Mouse (Mus musculus) midbrain, postnatal 0 days (tissue): ENCODE measurements around the gene Vip. TPM values are rescaled to one million over a fixed set of nuclear protein-coding genes. Genes with fewer than 3 reads are reported as not detected.

ENCODE experiments used
- ATAC-seq: fragments of 200-750 bp; cut with Nextera tagmentation; 2 replicates; pipeline ENCODE4 v1.8.0; 2017; ENCODE audit warnings: moderate number of reproducible peaks, mild to moderate bottlenecking, moderate TSS enrichment, moderate library complexity; ENCODE audit not compliant: low FRiP score
- DNase-seq: peaks from one replicate; pipeline ENCODE4 v3.0.0-alpha.2; 2015; ENCODE audit warnings: low spot score
- H3K27ac ChIP-seq: fragments of 300-500 bp; sonication (generic); 2 replicates; pipeline ENCODE4 v1.5.1; 2014; ENCODE audit warnings: low read depth, mild to moderate bottlenecking, low read length, mixed read lengths
- H3K27me3 ChIP-seq: fragments of 300-500 bp; sonication (generic); 2 replicates; pipeline ENCODE4 v1.6.1; 2014; ENCODE audit warnings: low read length, control low read depth, mixed read lengths; ENCODE audit not compliant: insufficient read depth
- H3K36me3 ChIP-seq: fragments of 300-500 bp; sonication (generic); 2 replicates; pipeline ENCODE4 v1.6.1; 2014; ENCODE audit warnings: low read length, control low read depth, mixed read lengths; ENCODE audit not compliant: insufficient read depth
- H3K4me1 ChIP-seq: fragments of 300-500 bp; sonication (generic); 2 replicates; pipeline ENCODE4 v1.6.1; 2014; ENCODE audit warnings: mild to moderate bottlenecking, control low read depth, antibody characterized with exemption, low read length, mixed read lengths; ENCODE audit not compliant: insufficient read depth
- H3K4me2 ChIP-seq: fragments of 300-500 bp; sonication (generic); 2 replicates; pipeline ENCODE4 v1.6.1; 2014; ENCODE audit warnings: low read depth, mild to moderate bottlenecking, low read length, mixed read lengths; ENCODE audit not compliant: poor library complexity, severe bottlenecking
- H3K4me3 ChIP-seq: fragments of 300-500 bp; sonication (generic); 2 replicates; pipeline ENCODE4 v1.5.1; 2014; ENCODE audit warnings: low read depth, mild to moderate bottlenecking, low read length, moderate library complexity
- H3K9ac ChIP-seq: fragments of 300-500 bp; sonication (generic); replicated peaks from 2 replicates; pipeline ENCODE4 v1.6.1; 2014; ENCODE audit warnings: mild to moderate bottlenecking, low read length, moderate library complexity, mixed read lengths; ENCODE audit not compliant: poor library complexity, severe bottlenecking
- H3K9me3 ChIP-seq: fragments of 300-500 bp; sonication (generic); 2 replicates; pipeline ENCODE4 v1.6.1; 2016; ENCODE audit warnings: low read length, control low read depth
- CTCF ChIP-seq: IDR thresholded peaks from 2 replicates; pipeline ENCODE4 v1.5.1; 2016; ENCODE audit warnings: antibody characterized with exemption, mild to moderate bottlenecking
- WGBS: fragments of 180-500 bp; shearing (Covaris S2); extraction: QIAGEN DNeasy Blood & Tissue Kit; methylation state at CpG from one replicate; pipeline ENCODE4 v1.1.7; 2014; 5-methylcytosine and 5-hydroxymethylcytosine counted together
- polyA plus RNA-seq: library from polyadenylated mRNA; unstranded; fragments of >200 nt; fragmentation: Nextera tagmentation; extraction: Ambion mirVana; gene quantifications from 2 replicates; pipeline ENCODE4 v1.2.1, GENCODE M21; 2015
- total RNA-seq: library from RNA; depleted of rRNA; stranded (reverse); fragments of >200 nt; gene quantifications from 2 replicates; pipeline ENCODE4 v1.2.3, GENCODE M21; 2014; rRNA removed

Vip gene
- total RNA-seq: 1.4 TPM in 1 of 2 replicates, not detected in the other
- 0.88 and 1.9 TPM in 2 replicates for polyA plus RNA-seq

DNA sequence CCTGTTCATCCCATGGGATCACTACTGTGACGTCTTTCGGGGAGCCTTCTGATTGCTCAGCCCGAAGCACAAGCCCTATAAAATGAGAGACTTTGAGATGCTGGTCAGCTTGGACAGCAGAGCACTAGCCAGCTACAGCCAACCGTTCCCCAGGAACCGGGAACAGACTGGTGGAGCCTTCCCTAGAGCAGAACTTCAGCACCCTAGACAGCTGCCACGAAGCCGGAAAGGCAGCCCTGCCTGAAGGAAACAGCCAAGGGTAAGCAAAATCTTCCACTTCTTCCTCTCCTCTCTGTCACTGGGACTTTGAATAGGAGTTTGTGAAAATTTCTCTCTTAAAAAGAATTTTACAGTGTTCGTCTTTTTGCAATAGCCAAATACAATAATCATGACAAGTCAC, at the start of gene Vip:
Gene Vip (plus strand): TSS at position 107 of the 400 bp plus-strand sequence.
- H3K9ac ChIP-seq: no peak within 1 kb of the TSS
- H3K36me3 ChIP-seq: no peaks in the 10 kb centered on the region
- H3K4me3 ChIP-seq: no peak within 1 kb of the TSS
- H3K4me2 ChIP-seq: no peak within 1 kb of the TSS
- no peaks in the 10 kb centered on the region for H3K9me3 ChIP-seq
- no peak for TF ChIP-seq CTCF
- H3K27ac ChIP-seq: no peak within 1 kb of the TSS
- 33% methylated on average over 8 of the region's 8 CpGs for WGBS
- no peaks in the 10 kb centered on the region for H3K4me1 ChIP-seq
- H3K27me3 ChIP-seq: no peaks in the 10 kb centered on the region
- ATAC-seq: no peak
- no peak for DNase-seq

DNA sequence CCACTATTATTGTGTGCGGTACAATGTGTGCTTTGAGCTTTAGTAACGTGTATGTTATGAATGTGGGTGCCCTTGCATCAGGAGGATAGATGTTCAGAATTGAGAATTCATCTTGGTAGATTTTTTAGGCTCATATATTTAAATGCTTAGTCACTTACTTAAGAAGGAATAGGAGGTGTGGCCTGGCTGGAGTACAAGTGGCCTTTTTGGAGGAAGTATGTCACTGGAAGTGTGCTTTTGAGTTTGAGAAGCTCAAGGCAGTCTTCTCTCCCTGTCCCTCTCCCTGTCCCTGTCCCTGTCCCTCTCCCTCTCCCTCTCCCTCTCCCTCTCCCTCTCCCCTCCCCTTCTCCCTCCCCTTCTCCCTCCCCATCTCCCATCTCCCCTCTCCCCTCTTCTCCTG, 48.0 kb upstream of the Vip start:
- Histone ChIP-seq H3K4me1 (no peaks in the 10 kb centered on the region), H3K4me3 (no peak overlapping the region), H3K27me3 (no peaks in the 10 kb centered on the region), H3K9me3 (no peaks in the 10 kb centered on the region), H3K27ac (no peak overlapping the region), H3K9ac (no peak overlapping the region), H3K4me2 (no peak overlapping the region), H3K36me3 (no peaks in the 10 kb centered on the region)
- 90% methylated on average over 2 of the region's 2 CpGs for WGBS
- ATAC-seq: no peak
- no peak for DNase-seq
- no peak for TF ChIP-seq CTCF

DNA sequence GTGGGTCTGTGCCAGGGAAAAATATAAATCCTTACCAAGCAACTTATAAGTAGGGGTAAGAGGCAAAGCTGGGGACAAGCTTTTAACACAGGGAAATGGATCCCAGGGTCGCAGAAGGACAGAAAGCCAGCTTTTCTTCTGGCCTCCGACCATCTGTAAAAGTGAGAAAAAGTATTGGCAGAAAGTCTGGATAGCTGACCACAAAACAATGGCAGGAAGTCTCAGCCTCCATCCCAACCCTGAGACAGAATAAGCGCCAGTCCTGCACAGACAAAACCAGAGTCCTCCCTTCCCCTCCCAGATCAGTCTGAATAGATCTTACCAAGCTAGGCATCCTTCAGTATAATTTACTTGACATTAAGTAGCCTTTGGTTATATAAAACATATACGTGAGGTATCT, 47.0 kb upstream of the Vip start:
- no peak overlapping the region for H3K4me3 ChIP-seq
- DNase-seq (no peak), ATAC-seq (no peak)
- WGBS: 78% methylated on average over 4 of the region's 4 CpGs
- H3K36me3 ChIP-seq: no peaks in the 10 kb centered on the region
- no peaks in the 10 kb centered on the region for H3K9me3 ChIP-seq
- no peak overlapping the region for H3K9ac ChIP-seq
- no peaks in the 10 kb centered on the region for H3K4me1 ChIP-seq
- no peaks in the 10 kb centered on the region for H3K27me3 ChIP-seq
- no peak overlapping the region for H3K27ac ChIP-seq
- TF ChIP-seq CTCF: no peak
- H3K4me2 ChIP-seq: no peak overlapping the region

DNA sequence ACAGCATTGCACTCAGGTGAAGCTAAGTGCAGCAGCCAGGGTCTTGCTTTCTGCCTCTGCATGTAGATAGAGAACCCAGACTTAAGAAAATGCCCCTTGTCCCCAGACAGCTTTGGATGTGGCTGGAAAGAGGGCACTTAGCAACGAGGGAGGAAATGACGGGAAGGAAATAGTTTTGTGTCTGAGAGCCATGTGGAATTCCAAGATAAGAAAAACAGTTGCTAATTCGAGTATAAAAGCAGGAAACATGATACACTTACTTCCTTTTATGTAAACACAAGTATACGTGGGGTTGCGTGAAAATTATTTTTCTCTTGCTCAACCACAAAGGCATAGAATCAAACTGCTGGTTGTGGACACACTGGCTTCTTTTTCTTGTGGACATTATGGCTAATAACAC, 45.6 kb upstream of the Vip start, which contains the start of gene Myct1:
Gene Myct1 (plus strand): TSS at position 312 of the 400 bp plus-strand sequence.
- H3K4me1 ChIP-seq: no peaks in the 10 kb centered on the region
- no peak for ATAC-seq
- H3K4me3 ChIP-seq: no peak within 1 kb of the TSS
- no peaks in the 10 kb centered on the region for H3K27me3 ChIP-seq
- no peak within 1 kb of the TSS for H3K27ac ChIP-seq
- H3K9me3 ChIP-seq: no peaks in the 10 kb centered on the region
- DNase-seq: no peak
- H3K4me2 ChIP-seq: no peak within 1 kb of the TSS
- H3K36me3 ChIP-seq: no peaks in the 10 kb centered on the region
- WGBS: 61% methylated on average over 5 of the region's 5 CpGs
- no peak within 1 kb of the TSS for H3K9ac ChIP-seq
- TF ChIP-seq CTCF: no peak

DNA sequence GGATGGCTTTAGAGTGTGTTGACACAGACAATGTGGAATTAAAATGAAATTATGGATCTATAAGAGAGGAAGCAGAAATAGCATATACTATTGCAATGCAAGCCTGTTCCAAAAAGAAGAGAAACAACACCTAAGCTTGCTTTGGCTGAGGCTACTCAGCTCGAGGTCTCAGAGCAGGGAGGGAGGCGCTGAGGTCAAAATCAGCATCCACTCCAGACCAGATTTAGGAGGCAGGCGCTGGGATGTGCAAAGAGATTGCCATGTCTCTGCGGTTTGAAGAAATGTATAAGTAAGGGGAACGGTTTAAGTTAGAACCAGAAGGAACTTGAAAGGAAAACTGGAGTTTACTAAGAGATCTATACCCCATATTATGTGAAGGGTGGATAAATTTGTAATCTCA, 44.6 kb upstream of the Vip start:
- Histone ChIP-seq H3K27ac (no peak overlapping the region), H3K9me3 (no peaks in the 10 kb centered on the region), H3K4me1 (no peaks in the 10 kb centered on the region), H3K9ac (no peak overlapping the region), H3K27me3 (no peaks in the 10 kb centered on the region), H3K36me3 (no peaks in the 10 kb centered on the region), H3K4me3 (no peak overlapping the region), H3K4me2 (no peak overlapping the region)
- ATAC-seq: no peak
- WGBS: 75% methylated on average over 5 of the region's 5 CpGs
- no peak for DNase-seq
- TF ChIP-seq CTCF: no peak

DNA sequence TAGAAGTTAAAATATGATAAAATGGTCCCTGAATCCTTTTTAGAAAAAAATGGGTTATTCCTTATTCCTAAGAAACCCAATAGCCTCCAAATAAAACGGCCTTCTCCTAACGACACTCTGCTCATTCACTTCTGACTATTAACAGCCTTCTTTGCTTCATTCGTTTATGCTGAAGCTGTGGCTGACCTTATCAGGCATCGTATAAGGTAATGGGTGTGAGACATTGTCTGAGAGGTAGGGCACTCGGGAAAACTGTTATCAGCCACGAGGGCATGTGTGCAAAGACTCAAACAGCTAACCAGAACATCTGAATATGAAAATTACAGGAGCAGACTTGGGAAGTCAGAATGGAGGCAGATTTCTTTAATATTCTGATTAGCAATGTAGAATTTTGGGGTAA, 42.5 kb upstream of the Vip start:
- no peak overlapping the region for H3K9ac ChIP-seq
- no peak overlapping the region for H3K4me3 ChIP-seq
- H3K4me1 ChIP-seq: no peaks in the 10 kb centered on the region
- no peaks in the 10 kb centered on the region for H3K36me3 ChIP-seq
- WGBS: 70% methylated on average over 6 of the region's 6 CpGs
- H3K27ac ChIP-seq: no peak overlapping the region
- no peak for TF ChIP-seq CTCF
- H3K4me2 ChIP-seq: no peak overlapping the region
- DNase-seq (no peak), ATAC-seq (no peak)
- H3K9me3 ChIP-seq: no peaks in the 10 kb centered on the region
- no peaks in the 10 kb centered on the region for H3K27me3 ChIP-seq
